Mouse (Mus musculus) thymus, postnatal 10 days (tissue): ENCODE results near the gene Fn3k.

ENCODE experiments used
- DNase-seq, 2 experiments: peaks; one replicate each; pipeline ENCODE4 v3.0.0; 2021; ENCODE audit warnings: low spot score in 2 of 2

The Fn3k gene

GRCm38 (mm10) chr11:121434156-121435155 is at the start of gene Fn3k:
Gene Fn3k, plus strand, starts transcription at chr11:121434913.
- peak; percentile 95 for DNase-seq

- peak; percentile 52 to 57 for DNase-seq
These were observed 46.8 kb upstream of the Fn3k start, which contains the start of gene Rab40b for GRCm38 (mm10) chr11:121387750-121388553. Gene Rab40b, minus strand, starts transcription at chr11:121388251.

GRCm38 (mm10) chr11:121388554-121388945 is 46.2 kb upstream of the Fn3k start:
- DNase-seq = no peak

- no peak for DNase-seq
These were observed 43.9 kb upstream of the Fn3k start for GRCm38 (mm10) chr11:121390793-121391192.

- DNase-seq = no peak
These were observed 42.3 kb upstream of the Fn3k start for GRCm38 (mm10) chr11:121392405-121392804.

GRCm38 (mm10) chr11:121407366-121408155 is 27.2 kb upstream of the Fn3k start:
- no peak for DNase-seq

- no peak for DNase-seq
These were observed 20.0 kb upstream of the Fn3k start for GRCm38 (mm10) chr11:121414762-121415161.

GRCm38 (mm10) chr11:121415351-121415750 is 19.4 kb upstream of the Fn3k start:
- DNase-seq = no peak

GRCm38 (mm10) chr11:121417971-121418370 is 16.7 kb upstream of the Fn3k start:
- DNase-seq = no peak

- DNase-seq = no peak
These were observed 15.8 kb upstream of the Fn3k start for GRCm38 (mm10) chr11:121418932-121419331.

GRCm38 (mm10) chr11:121420379-121420778 is 14.3 kb upstream of the Fn3k start:
- no peak for DNase-seq

- DNase-seq = peak; percentile 98 to 99
These were observed 13.7 kb upstream of the Fn3k start, which contains the start of gene Fn3krp for GRCm38 (mm10) chr11:121420830-121421552. Gene Fn3krp, plus strand, starts transcription at chr11:121421401.

GRCm38 (mm10) chr11:121421553-121422173 is 13.1 kb upstream of the Fn3k start:
- no peak for DNase-seq

- no peak for DNase-seq
These were observed 1.3 kb upstream of the Fn3k start for GRCm38 (mm10) chr11:121433397-121433796.

GRCm38 (mm10) chr11:121437236-121437635 is 2.5 kb downstream of the Fn3k start:
- DNase-seq = no peak

GRCm38 (mm10) chr11:121439686-121440292 is 5.1 kb downstream of the Fn3k start:
- DNase-seq = no peak

- DNase-seq = no peak
These were observed 6.9 kb downstream of the Fn3k start for GRCm38 (mm10) chr11:121441653-121442052.

- DNase-seq = no peak
These were observed 7.4 kb downstream of the Fn3k start for GRCm38 (mm10) chr11:121442076-121442475.

- peak in 1 of 2 experiments; percentile 14 for DNase-seq
These were observed 16.6 kb downstream of the Fn3k start for GRCm38 (mm10) chr11:121451216-121451726.
